Mouse (Mus musculus): ENCODE measurements at regions not wholly inside any gene's neighbourhood (a gene's known extent, or its start where the extent isn't known, plus 50 kb on each side); places are given as distances from the start of the nearest gene placed in this dataset.

DNA sequence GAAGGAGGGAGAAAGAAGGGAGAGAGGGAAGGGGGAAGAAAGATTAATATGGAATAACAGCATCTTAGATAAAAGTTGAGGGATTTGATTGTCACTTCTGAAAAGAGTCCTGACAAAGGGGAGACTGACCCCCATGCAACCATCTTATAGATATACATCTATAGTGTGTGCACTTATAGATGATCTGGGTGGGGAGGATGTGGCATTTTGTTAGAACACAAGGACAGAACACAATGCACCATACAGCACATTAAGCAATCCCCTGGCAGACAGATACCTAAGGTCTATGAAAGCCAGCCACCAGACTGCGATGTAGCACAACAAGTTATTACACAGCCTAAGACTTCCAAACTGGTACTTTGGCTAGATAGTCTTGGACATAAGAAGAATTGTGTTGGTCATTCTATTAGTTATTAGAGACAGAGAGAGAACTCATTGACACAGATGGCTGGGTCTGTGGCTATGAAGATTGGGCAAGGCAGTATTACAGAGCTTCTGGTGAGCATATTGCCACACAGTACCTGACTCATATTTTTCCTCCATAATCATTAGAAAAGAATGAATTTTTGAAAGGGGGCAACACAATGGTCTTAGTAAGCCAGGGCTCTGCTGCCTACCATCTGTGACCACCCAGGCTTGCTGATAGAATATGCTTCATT, 126.3 kb upstream of the Itgb1 start:
- intact Hi-C loops (cut with DNase I): no loop called here
- no peak for DNase-seq (ENCODE audit: extremely low spot score in 1 of 2, low spot score in 2 of 2)

DNA sequence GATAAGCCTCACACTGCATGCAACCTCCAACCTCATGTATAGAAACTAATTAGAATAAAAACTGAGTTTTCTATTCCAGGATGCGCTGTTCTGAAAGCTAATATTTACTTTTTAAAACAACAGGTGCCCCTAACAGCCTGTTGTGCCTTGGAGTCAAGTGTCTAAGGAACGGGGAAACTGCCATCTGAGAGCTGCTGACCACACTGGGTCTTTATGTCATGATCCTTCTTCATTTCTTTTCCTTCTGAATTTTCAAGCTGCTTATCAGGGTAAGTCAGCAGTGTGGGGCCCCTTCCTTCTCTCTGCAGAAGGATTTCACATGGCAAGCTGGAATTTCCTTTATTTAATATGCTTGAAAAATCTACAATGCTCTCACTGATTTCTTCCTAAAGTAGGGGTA, 125.0 kb upstream of the Itgb1 start:
- intact Hi-C loops (cut with DNase I): no loop called here
- DNase-seq (ENCODE audit: extremely low spot score in 1 of 2, low spot score in 2 of 2): no peak

DNA sequence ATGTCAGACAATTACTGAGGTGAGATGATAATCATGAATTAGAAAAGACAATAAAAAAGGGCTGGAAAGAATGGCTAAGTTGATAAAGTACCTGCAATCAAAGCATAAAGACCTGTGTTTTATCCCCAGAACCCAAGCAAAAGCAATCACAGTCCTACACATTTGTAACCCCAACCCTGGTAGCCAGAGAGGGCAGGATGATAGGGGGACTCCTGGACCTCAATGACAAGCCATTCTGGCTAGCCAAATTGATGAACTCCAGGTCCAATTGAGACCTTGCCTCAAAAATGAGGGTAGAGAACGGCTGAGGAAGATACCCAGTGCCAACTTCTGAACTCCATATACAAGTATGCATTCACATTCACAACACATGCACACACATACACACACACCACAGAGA, 124.4 kb upstream of the Itgb1 start:
- no peak for DNase-seq (ENCODE audit: extremely low spot score in 1 of 2, low spot score in 2 of 2)
- intact Hi-C loops (cut with DNase I): no loop called here

DNA sequence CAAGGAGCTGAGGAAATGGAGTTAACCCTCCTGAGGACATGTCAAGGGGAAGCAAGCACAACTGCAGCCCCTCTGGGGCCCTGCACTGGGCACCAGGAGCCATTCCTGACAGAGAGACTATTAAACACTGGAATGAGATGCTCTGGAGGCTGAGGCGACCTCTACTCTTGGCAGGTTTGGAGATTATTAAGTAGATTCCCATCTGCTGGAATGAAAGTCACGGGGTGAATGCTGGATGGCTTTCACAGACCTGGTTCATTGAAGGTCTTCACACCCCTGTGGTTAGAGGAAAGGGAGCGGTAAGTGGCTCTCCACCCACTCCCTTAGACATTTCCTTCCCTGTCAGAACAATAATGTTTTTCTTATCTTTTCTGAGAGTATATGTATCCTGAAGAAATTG, 122.8 kb upstream of the Itgb1 start:
- DNase-seq (ENCODE audit: extremely low spot score in 1 of 2, low spot score in 2 of 2): peak in 1 of 2 experiments; percentile 29
- intact Hi-C loops (cut with DNase I): no loop called here

DNA sequence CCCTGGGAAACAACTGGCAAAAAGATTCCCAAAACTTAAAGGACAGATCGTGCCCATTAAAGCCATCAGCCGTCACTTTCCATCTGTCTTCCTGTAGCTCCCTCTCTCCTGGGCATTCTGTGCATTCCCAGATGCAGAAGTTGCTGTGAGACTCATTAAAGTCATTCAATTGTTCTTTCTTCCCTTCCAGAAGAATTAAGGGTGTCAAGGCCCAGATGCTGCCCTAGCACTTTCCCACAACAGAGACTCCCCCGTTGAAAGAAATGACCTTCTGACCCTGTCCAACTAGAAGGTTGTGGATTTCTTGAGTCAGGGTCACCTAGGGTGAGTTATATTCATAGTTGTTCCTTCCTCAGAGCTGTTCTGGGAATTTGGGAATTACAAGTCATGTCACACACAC, 121.7 kb upstream of the Itgb1 start:
- intact Hi-C loops (cut with DNase I): no loop called here
- no peak for DNase-seq (ENCODE audit: extremely low spot score in 1 of 2, low spot score in 2 of 2)

DNA sequence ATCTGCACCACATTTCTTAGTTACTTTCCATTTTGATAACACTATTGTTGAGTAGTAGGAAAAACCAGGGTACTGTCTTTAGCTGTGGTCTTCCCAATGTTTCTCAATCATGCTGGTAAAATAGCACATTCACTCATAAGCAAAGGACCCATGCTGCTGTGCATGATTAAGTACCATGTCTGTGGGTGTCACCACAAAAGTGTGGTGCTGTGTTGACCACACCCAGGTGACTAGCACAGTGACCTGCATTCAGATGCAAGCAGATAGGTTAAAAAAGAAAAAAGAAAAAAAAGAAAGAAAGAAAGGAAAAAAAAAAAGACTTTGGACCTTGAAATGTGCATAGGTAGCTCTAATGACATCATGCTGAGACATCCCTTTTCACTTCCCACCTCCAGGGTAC, 113.2 kb upstream of the Itgb1 start:
- intact Hi-C loops (cut with DNase I): no loop called here

DNA sequence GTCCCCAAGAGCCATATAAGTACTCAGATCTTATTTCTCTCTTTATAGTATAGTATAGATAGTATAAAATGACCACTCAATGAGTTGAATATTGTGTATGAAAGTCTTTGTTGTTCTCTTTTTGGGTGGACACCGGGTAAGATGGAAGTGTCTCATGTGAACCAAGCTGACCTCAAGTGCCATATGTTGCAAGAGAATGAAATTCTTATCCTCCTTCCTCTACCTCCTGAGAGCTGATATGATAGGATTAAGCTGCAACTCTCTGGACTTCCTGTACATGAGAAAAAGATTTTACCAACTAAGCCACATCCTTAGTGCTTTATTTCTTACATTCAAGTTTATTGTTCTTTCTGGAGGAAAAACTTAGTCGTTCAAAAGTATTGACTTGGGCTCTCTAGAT, 91.3 kb upstream of the Itgb1 start:
- intact Hi-C loops (cut with DNase I): no loop called here
- DNase-seq (ENCODE audit: extremely low spot score in 1 of 2, low spot score in 2 of 2): no peak

More for the DNA sequence above, 113.2 kb upstream of the Itgb1 start:
- no peak for DNase-seq (ENCODE audit: extremely low spot score in 1 of 2, low spot score in 2 of 2)

DNA sequence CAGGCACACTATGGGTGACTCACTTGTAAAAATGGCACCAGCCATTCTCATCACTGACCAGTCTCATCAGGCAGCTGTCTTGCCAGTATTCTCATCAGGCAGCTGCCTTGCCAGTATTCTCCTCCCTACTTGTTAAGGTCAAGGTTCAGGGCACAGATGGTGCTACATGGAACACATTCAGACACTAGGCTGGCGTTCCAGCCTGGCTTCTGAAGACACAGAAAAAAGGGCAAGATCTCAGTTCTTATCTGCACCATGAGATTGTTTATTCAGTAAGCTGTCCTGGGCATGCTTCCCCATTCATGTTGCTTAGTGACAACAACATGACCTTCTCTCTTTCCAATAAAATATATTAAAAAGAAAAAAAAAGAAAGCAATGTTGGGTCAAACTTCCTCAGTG, 90.7 kb upstream of the Itgb1 start:
- DNase-seq (ENCODE audit: extremely low spot score in 1 of 2, low spot score in 2 of 2): no peak
- intact Hi-C loops (cut with DNase I): no loop called here

DNA sequence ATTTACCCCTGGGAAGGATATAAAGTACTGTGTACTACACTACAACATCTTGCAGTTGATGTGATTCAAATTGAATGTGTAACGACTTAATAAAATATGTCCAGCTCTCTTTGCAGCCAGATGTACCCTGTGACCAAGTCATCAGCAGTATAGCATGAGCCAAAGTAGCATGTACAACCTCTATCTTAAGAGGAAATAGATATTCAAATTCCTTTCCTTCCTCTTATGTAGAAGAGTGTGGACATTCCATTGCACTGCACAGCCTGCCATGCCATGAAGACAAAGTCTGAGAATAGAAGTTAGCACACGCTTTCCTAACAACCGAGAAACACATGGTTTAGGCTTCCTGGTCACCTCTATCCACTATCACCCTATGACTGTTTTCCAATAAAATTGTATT, 79.9 kb upstream of the Itgb1 start:
- intact Hi-C loops (cut with DNase I): no loop called here
- no peak for DNase-seq (ENCODE audit: extremely low spot score in 1 of 2, low spot score in 2 of 2)

DNA sequence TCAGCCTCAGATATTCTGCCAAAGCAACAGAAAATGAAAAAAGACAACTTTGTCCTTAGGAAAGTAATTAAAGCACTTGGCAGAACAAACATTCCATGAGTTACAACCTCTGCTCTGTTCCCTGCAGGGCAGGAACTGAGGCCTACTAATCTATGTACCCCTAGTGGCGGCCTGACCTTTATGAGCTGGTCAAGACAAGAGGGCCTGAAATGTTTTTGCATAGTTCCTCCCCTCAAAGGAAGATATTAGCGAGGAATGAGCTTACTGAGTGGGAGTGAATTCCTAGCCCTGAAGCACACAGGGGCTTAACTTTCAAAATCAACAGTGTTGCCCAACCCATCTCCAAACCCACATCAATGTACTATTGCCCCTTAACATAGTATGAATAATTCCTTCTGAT, 76.6 kb upstream of the Itgb1 start:
- intact Hi-C loops (cut with DNase I): no loop called here
- DNase-seq (ENCODE audit: extremely low spot score in 1 of 2, low spot score in 2 of 2): no peak

DNA sequence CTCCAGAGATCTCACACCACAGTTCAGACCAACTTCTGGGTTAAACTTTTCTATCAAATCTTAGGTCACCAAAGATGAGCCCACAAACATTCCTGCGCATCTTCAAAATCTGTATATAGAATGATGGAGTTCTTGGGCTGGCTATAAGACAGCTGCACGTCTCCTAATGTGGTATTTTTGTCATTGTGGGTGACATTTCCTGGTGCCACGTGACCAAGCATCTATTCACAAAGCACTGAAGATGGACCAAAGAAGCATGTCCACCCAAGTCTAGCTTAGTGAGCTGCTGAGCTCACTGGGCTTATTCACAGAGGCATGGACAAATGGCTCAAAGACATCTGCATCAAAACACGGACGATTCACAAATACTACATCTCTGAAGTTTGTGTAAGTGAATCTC, 72.8 kb upstream of the Itgb1 start:
- intact Hi-C loops (cut with DNase I): no loop called here
- no peak for DNase-seq (ENCODE audit: extremely low spot score in 1 of 2, low spot score in 2 of 2)

DNA sequence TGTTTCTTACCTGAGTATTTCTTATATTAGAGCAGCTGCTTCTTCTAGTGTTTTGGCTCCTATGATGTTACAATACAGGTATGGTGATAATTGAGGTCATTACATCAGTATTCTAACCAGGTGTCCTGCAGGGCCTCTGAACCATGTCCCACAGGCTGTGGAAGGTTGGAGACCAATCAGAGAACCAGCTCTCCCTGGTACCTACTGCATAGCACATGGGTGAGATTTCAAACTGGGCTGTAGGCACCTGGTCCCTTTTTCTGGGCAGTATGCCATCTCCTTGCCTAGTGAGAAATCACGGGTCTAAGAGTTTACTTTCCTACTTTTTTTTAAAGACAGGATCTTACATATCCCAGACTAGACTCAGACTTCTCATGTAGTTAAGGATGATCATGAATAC, 67.6 kb upstream of the Itgb1 start:
- intact Hi-C loops (cut with DNase I): no loop called here
- no peak for DNase-seq (ENCODE audit: extremely low spot score in 1 of 2, low spot score in 2 of 2)

DNA sequence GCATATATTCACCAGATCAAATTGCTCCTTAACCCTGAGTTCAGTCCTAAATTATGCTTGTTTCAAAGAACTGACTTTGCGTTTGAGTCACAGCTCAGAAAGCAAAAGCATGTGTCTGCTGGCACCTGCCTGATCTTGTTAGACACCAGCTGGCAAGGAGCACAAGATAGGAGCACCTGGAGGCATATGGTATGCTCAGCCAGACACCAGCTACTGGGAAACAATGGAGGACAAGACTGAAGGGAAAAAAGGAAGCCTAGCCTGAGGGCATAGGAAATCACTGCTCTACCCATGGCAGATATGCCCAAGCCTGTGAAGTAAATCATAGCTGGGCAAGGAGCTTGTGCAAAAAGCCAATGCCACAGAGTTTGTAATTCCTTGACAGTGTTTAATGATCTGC, 66.4 kb upstream of the Itgb1 start:
- DNase-seq (ENCODE audit: extremely low spot score in 1 of 2, low spot score in 2 of 2): no peak
- intact Hi-C loops (cut with DNase I): no loop called here
